Mouse (Mus musculus): ENCODE results near the gene Dusp22.

Gene Dusp22

DNA sequence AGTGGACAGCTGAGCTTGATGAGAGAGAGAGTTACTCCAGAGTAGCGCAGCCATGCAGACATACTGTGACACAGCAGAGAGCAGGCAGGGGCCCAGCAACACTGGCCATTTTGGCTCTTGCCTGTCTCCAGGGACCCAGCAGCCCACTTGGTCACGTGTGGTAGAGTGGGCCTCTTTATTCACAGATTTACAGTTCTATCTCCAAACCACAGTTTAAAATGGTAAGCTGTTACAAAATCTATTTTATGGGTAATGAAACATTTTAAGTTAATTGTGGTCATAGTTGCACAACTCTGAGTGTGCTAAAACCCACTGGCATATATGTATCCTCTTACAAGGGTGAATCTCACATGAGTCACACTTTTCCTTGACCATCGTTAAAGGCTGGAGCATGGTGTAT is 9.5 kb downstream of the Dusp22 start:
- DNase-seq (ENCODE audit: low spot score): no peak

- no peak for DNase-seq (ENCODE audit: low spot score)
Measured at GRCm38 (mm10) chr13:30673878-30674277, 14.1 kb downstream of the Dusp22 start.

GRCm38 (mm10) chr13:30678822-30679221 is 19.0 kb downstream of the Dusp22 start:
- DNase-seq (ENCODE audit: low spot score): no peak

- DNase-seq (ENCODE audit: low spot score): no peak
Measured at GRCm38 (mm10) chr13:30681866-30682265, 22.1 kb downstream of the Dusp22 start.

DNA sequence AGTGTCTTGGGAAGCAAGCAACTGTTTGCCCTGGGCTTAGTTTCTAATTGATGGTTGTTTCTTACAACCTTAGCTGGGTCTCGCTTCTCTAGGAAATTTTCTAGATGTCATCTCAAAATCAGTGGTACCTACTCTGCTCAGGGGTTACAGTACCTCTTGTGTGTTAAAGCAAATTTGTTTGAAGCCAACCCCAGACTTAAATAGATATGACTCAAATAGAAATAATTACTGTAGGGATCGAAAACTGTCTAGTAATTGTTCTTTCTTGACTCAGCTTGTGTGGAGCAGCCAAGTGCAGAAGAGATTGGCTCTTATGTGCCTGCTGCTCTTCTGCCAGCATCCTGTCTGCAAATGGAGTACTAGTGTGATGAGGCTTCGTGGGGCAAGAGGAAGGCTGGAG is 22.5 kb downstream of the Dusp22 start:
- no peak for DNase-seq (ENCODE audit: low spot score)

DNA sequence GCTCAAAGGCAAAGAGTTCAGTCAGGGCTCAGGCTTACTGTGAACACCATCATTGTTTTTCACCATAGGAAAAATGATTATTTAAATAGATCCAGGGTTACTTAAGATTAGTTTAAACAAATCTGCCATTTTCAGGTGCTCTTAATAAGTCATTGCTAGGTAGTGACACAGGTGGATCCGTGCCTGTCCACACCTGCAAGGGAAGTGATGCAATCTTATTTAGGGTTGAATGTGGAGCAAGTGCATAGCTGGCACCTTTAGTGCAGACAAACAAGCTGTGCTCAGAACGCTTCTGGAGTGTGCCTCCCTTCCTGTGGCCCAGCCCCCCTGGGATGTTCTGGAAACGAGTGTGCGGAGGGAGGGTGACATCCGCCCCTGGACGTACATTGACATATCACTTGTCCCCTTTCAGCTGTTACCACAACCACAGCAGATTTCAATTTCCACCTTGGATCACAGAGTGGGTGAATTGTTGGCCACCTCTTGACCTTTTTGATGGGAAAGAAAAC is 24.9 kb downstream of the Dusp22 start:
- no peak for DNase-seq (ENCODE audit: low spot score)

GRCm38 (mm10) chr13:30685957-30686356 is 26.2 kb downstream of the Dusp22 start:
- DNase-seq (ENCODE audit: low spot score): no peak

- no peak for DNase-seq (ENCODE audit: low spot score)
Measured at GRCm38 (mm10) chr13:30688035-30688616, 28.3 kb downstream of the Dusp22 start.

DNA sequence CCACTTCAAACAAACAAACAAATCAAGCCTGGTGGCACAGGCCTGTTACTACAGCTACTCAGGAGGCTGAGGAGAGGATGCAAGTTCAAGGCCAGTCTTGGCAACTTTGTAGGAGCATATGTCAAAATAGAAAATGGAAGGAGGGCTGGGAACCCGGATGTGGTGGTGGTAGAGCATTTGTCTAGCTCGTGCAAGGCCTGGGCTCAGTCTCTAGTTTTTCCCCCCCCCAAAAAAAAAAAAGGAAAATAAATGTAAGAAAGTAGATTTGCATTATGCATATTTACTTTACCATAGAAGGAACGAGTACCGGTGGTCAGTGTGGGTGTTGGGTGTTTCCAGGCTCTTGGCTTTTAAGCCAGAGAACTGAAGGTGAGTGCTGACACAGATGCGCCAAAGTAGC is 29.7 kb downstream of the Dusp22 start:
- no peak for DNase-seq (ENCODE audit: low spot score)

- DNase-seq (ENCODE audit: low spot score): no peak
Measured at GRCm38 (mm10) chr13:30691441-30692292, 31.9 kb downstream of the Dusp22 start.

DNA sequence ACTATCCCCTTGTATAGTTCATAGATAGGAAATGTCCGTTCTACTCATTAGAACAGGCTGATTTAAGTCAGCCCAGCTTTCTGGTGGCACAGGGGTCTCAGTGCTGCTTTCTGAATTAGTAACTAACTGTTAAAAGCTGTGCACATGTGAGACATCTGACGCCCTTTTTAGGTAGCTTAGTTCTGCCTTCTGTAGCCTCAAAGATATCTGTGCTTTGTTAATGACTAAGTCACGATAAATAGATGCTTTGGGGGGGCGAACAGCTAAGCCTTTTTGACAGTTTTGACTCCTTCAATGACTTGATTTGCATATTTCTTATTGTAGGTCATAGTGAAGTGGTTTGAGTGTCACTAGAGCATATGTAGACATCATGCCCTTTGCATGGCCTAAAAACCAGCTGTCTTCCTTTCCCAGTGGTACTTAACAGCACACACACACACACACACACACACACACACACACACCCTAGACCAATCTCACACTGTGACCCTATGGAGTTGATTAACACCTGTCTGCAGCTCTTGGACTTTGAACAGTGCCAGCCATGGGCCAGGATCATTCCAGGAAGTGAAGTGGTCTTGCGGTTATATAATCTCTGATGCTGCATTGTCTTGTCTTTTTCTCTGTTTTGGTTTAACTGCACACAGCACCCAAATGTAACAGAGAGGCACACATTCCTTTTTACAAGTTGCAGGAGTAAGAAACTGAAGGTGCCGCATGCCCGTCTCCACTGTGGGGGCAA is 33.0 kb downstream of the Dusp22 start:
- DNase-seq (ENCODE audit: low spot score): no peak

GRCm38 (mm10) chr13:30695232-30695631 is 35.4 kb downstream of the Dusp22 start:
- no peak for DNase-seq (ENCODE audit: low spot score)

- no peak for DNase-seq (ENCODE audit: low spot score)
Measured at GRCm38 (mm10) chr13:30695890-30696289, 36.1 kb downstream of the Dusp22 start.

DNA sequence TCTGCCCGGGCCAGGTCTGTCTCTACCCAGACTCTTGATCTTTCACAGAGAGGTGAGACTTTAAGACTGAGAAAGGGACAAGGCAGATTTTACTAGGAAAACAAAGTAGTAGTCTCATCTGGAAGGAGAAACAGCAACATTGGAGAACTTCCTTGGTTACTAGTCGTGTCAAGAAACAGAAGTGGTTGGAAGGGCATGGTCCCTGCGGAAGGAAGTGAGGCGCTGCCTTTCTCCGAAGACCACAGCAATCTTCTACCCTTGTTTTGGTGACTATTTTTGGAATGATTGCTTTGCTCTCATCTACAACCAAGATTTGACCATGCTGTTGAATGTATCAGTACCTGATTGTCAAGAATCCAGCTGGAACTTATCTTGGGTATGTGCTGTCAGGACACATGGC is 38.1 kb downstream of the Dusp22 start:
- no peak for DNase-seq (ENCODE audit: low spot score)

DNA sequence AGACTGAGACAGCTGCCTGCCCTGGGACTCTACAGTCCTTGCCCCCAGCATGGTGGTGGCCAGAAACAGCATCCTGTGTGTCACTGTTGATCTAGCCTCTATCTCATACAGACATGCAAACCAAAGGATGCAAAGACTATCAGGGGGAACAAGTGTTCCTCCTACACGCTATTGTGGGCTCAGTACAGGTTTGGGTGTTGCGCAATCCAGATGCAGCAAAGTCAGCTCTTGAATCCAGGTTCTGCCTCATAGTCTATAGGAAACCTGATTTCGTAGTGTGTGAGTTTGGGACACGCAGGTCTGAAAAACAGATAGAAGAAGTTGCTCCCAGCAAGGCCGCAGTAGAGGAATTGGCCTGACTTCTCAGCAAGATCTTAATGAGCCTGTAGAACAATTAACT is 42.9 kb downstream of the Dusp22 start:
- no peak for DNase-seq (ENCODE audit: low spot score)

DNA sequence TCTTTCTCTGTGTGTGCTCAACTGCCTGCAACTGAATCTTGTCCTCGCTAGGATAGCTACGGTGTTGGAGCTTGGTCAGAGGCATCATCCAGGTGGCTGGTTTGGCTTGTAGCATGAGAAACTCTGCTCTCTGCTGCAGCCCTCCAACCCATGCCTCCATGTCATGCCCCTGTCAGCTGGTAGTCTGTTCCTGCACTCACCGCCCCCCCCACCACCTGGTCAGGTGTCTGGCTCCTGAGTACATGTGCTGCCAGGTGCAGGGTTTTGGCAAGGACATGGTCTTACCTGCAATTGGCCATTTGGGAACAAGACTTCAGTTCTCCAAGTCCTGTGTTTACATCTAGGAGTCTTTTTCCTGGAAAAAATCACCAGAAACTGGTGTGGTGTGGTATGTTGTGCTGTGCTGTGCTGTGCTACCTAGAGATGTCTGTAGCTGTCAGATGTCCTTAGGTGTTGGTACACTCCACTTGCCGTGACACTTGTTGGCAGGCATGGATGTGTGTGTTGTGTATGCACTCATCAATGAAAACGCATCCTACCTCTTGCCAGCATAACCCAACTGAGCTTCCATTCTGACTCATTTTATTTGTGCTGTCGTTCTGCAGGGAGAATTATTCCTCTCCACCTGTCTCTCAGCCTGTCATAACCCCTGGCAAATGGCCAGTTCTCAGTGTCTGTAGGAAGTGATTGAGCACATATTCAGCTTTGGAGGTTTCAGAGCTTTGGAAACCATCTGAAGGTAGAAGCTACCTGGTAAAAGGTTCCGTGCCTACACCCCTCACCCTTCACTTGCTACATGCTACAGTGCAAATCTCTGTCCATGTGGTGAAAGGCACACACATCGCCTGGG is 44.7 kb downstream of the Dusp22 start:
- no peak for DNase-seq (ENCODE audit: low spot score)

DNA sequence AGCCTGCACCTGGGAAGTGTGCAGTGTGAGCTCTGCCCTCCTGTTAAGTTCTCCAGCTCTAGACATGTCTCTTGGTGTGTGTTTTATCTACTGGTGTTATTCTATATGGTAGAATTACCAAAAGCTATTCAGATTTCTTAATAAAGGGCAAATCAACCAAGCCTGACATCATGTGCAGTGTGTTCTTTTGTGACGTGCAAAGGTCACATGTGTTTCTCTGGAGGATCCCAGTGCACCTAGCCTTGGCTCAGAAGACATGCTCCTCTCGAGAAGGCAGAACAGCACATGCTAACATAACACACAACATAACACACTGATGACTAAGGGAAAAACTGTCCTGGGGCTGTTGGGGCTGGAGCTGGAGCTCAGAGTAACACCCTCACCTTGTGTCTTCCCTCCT is 51.3 kb downstream of the Dusp22 start:
- no peak for DNase-seq (ENCODE audit: low spot score)

GRCm38 (mm10) chr13:30711711-30712110 is 51.9 kb downstream of the Dusp22 start:
- DNase-seq (ENCODE audit: low spot score): no peak

DNA sequence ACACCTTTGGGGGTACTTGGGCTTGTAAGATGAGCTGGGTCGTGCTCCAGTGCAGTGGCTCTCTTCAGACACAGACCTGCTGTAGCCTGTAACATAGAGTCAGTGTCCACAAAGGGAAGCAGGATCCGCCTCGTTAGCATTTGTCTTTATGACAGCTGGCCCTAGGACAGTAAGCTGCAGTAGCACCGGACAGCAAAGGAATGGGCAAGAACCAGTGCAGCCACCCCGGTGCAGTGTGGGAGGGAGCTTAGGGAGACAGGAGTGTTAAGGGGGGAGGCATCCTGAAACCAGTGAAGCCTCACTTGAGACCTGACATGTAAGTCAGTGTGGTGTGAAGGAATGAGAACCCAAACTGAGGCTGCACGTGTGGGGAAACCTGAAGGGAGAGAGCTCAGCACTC is 52.5 kb downstream of the Dusp22 start:
- DNase-seq (ENCODE audit: low spot score): no peak

DNA sequence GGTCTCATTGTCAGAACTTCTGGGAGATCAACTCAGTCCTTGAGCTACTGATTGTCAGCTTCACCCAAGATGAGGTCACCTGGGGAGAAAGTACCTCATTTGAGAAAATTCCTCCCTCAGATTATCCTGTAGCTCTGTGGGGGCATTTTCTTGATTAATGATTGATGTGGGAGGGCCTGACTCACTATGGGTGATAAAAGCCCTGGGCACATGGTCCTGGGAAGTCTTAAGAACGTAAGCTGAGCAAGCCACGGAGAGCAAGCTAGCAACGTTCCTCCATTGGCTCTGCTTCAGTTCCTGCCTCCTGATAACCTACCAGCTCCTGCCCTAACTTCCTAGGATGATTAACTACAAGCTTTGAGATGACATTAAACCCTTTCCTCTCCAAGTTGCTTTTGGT is 53.8 kb downstream of the Dusp22 start:
- no peak for DNase-seq (ENCODE audit: low spot score)

DNA sequence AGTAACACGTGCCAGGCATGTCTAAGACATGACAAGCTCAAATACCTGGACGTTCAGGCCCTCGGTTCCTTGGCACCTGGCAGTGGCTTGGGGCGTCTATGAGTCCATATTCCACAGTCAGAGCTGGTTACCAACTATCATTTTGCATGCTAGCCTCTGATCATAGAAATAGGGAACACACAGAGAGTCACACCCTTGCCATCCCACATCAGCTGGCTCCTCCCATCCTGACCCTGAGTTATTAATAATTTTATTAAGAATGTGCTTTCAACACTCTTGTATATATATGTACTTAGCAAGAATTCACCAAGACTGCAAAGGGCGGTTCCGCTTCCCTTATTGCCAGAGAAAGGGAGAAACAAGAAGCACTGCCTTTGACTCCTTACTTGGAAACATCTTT is 54.8 kb downstream of the Dusp22 start:
- no peak for DNase-seq (ENCODE audit: low spot score)

DNA sequence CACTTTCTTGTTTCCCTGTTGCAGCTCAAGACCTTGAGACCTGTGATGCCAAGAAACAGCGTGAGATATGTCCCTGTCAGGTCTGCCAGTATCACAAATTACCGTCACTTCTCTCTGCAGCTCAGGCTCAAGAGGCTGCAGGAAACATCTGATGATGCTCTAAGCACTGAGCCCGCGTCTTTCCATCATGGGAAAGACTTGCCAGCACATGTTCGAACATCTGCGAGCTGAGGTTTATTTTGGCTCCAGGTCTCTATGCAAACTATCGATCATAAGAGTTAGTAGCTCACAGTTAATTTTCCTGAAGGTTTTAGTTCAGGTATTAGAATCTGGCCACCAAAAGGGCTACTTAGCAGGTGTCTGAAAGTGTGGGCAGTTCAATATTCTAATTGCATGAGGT is 55.3 kb downstream of the Dusp22 start:
- no peak for DNase-seq (ENCODE audit: low spot score)
